Mouse (Mus musculus) embryonic facial prominence, embryonic 11.5 days (tissue): Measurements from ENCODE around the gene Gnao1. TPM values are rescaled to one million over a fixed set of nuclear protein-coding genes. Genes with fewer than 3 reads are reported as not detected.
A peak's percentile ranks its signal among the peaks of the same experiment; 100 is the strongest.

Source experiments
- ATAC-seq: fragments of 200-750 bp; cut with Nextera tagmentation; replicated peaks from 2 replicates; pipeline ENCODE4 v1.8.0; 2017; ENCODE audit warnings: low read depth; ENCODE audit not compliant: insufficient number of reproducible peaks, low FRiP score, low TSS enrichment
- DNase-seq: peaks from one replicate; pipeline ENCODE4 v3.0.0-alpha.2; 2015; ENCODE audit warnings: low spot score
- H3K27ac ChIP-seq: fragments of 300-500 bp; sonication (generic); replicated peaks from 2 replicates; pipeline ENCODE4 v1.5.1; 2014; ENCODE audit warnings: mild to moderate bottlenecking, low read depth, low read length, control low read depth
- H3K27me3 ChIP-seq: fragments of 300-500 bp; sonication (generic); 2 replicates; pipeline ENCODE4 v1.6.1; 2014; ENCODE audit warnings: mild to moderate bottlenecking, low read length, moderate library complexity, mixed read lengths; ENCODE audit not compliant: control insufficient read depth, insufficient read depth
- H3K36me3 ChIP-seq: fragments of 300-500 bp; sonication (generic); replicated peaks from 2 replicates; pipeline ENCODE4 v1.6.1; 2014; ENCODE audit warnings: low read depth, mild to moderate bottlenecking, low read length, moderate library complexity, mixed read lengths; ENCODE audit not compliant: control insufficient read depth, insufficient read depth
- H3K4me1 ChIP-seq: fragments of 300-500 bp; sonication (generic); 2 replicates; pipeline ENCODE4 v1.6.1; 2014; ENCODE audit warnings: low read length, mixed read lengths; ENCODE audit not compliant: control insufficient read depth, insufficient read depth
- H3K4me2 ChIP-seq: fragments of 300-500 bp; sonication (generic); 2 replicates; pipeline ENCODE4 v1.6.1; 2014; ENCODE audit warnings: low read depth, mild to moderate bottlenecking, control low read depth, low read length, moderate library complexity
- H3K4me3 ChIP-seq: fragments of 300-500 bp; sonication (generic); 2 replicates; pipeline ENCODE4 v1.5.1; 2014; ENCODE audit warnings: low read depth, low read length, control low read depth
- H3K9ac ChIP-seq: fragments of 300-500 bp; sonication (generic); replicated peaks from 2 replicates; pipeline ENCODE4 v1.6.1; 2014; ENCODE audit warnings: mild to moderate bottlenecking, control low read depth, low read length
- H3K9me3 ChIP-seq: fragments of 300-500 bp; sonication (generic); replicated peaks from 2 replicates; pipeline ENCODE4 v1.6.1; 2016; ENCODE audit warnings: mild to moderate bottlenecking, low read length, inconsistent platforms, mixed read lengths; ENCODE audit not compliant: control insufficient read depth
- WGBS: fragments of 180-500 bp; shearing (Covaris S2); extraction: QIAGEN DNeasy Blood & Tissue Kit; methylation state at CpG from one replicate; pipeline ENCODE4 v1.1.7; 2014; 5-methylcytosine and 5-hydroxymethylcytosine counted together
- polyA plus RNA-seq: library from polyadenylated mRNA; unstranded; fragments of >200 nt; fragmentation: Nextera tagmentation; extraction: Ambion mirVana; gene quantifications from 2 replicates; pipeline ENCODE4 v1.2.1, GENCODE M21; 2014

Gnao1 gene
- polyA plus RNA-seq, 1 experiment from 2014 or later: 11.5 TPM

DNA sequence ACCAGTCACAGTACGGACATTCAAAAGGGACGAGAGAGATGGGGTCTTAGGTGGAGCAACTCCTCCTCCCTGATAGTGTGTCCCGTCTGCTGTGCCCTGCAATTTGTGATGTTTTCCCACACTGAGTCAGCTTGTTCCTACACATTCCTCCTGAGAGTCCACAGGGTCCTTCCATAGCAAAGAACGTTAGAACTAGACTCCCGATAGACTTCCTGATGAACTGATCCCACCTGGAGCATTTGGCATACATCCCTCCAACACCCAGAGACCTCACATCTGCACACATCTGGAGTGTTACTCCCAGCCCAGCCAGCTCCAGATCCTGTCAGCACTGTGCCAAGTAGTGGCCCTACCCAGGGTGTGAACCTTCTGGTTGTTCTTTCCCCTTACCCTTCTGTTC lies 76.4 kb downstream of the Gnao1 start:
- 72% methylated on average over 5 of the region's 5 CpGs for WGBS
- Histone ChIP-seq H3K4me3 (no peak overlapping the region), H3K4me2 (no peak overlapping the region), H3K27me3 (no peaks in the 10 kb centered on the region), H3K9me3 (no peaks in the 10 kb centered on the region), H3K27ac (no peak overlapping the region), H3K36me3 (no peaks in the 10 kb centered on the region), H3K9ac (no peak overlapping the region), H3K4me1 (no peaks in the 10 kb centered on the region)
- ATAC-seq (no peak), DNase-seq (no peak)

GRCm38 (mm10) chr8:93888150-93888676 lies 78.4 kb downstream of the Gnao1 start:
- Histone ChIP-seq H3K9me3 (no peaks in the 10 kb centered on the region), H3K27me3 (no peaks in the 10 kb centered on the region), H3K4me2 (no peak overlapping the region), H3K36me3 (no peaks in the 10 kb centered on the region), H3K4me3 (no peak overlapping the region), H3K27ac (no peak overlapping the region), H3K9ac (no peak overlapping the region), H3K4me1 (no peaks in the 10 kb centered on the region)
- ATAC-seq (no peak), DNase-seq (no peak)
- WGBS: 66% methylated on average over 4 of the region's 4 CpGs

DNA sequence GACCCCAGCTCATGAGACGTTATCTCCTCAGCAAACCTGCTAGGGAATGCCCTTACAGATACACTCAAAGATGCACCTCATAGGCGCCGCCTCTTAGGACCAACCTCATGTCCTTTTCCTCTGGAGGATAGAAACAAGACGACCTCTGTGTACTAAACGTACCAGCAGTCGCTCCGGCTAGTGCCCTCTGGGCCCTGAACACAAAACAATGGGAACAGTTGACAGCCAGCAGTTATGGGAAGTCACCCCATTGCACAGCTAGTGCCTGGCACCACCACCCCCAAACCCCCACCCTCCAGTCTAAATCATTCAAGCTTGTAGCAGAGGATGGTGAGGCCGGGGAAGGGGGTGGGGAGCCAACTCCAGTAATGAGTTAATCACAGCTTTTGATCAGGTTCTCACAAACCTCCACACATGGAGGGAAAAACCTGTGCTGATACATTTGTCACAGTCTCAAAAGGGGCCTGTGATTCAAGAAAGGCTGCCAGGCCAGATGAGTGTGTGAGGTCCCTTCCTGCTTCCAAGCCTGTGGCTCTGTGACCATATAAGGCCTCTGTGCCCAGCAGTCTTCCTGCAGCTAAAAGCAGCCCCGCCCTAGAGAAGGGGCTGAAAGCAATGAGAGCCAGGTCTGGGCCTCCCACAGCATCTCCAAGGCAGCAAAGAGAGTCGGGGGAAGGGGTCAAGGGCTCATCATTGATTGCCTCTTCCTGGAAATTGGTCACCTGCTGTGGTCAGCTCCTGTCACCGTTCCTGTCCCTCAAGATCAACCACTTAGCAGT lies 79.1 kb downstream of the Gnao1 start:
- Histone ChIP-seq H3K9me3 (no peaks in the 10 kb centered on the region), H3K4me1 (no peaks in the 10 kb centered on the region), H3K27me3 (no peaks in the 10 kb centered on the region), H3K27ac (no peak overlapping the region), H3K4me2 (no peak overlapping the region), H3K4me3 (no peak overlapping the region), H3K9ac (no peak overlapping the region), H3K36me3 (no peaks in the 10 kb centered on the region)
- ATAC-seq (0 out of 2 replicates have a peak, but pooled peaks have one; percentile 52), DNase-seq (no peak)
- 48% methylated on average over 11 of the region's 11 CpGs for WGBS

DNA sequence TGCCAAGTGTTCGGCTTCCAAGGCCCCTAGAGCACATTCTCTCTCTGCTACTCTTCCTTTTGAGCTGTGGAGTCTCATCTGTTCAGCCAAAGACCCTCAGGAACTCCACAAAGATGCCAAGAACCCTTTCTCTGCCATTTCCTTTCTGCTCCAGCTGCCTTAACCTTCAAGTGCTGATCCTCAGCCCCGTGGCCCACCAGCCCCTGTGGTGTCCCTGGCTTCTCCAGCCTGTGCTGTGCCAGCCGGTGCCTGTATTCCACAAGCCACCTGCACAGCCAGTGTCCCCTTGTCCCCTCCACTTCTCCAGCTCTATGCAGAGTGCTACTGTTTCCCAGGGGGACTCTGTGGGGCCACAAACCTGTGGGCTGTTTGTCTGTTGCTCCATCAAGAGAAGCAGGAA lies 83.8 kb downstream of the Gnao1 start:
- H3K36me3 ChIP-seq: no peaks in the 10 kb centered on the region
- H3K9me3 ChIP-seq: no peaks in the 10 kb centered on the region
- no peaks in the 10 kb centered on the region for H3K4me1 ChIP-seq
- H3K27ac ChIP-seq: no peak overlapping the region
- H3K4me3 ChIP-seq: no peak overlapping the region
- H3K27me3 ChIP-seq: no peaks in the 10 kb centered on the region
- no peak overlapping the region for H3K4me2 ChIP-seq
- DNase-seq (no peak), ATAC-seq (no peak)
- 87% methylated on average over 3 of the region's 3 CpGs for WGBS
- no peak overlapping the region for H3K9ac ChIP-seq

DNA sequence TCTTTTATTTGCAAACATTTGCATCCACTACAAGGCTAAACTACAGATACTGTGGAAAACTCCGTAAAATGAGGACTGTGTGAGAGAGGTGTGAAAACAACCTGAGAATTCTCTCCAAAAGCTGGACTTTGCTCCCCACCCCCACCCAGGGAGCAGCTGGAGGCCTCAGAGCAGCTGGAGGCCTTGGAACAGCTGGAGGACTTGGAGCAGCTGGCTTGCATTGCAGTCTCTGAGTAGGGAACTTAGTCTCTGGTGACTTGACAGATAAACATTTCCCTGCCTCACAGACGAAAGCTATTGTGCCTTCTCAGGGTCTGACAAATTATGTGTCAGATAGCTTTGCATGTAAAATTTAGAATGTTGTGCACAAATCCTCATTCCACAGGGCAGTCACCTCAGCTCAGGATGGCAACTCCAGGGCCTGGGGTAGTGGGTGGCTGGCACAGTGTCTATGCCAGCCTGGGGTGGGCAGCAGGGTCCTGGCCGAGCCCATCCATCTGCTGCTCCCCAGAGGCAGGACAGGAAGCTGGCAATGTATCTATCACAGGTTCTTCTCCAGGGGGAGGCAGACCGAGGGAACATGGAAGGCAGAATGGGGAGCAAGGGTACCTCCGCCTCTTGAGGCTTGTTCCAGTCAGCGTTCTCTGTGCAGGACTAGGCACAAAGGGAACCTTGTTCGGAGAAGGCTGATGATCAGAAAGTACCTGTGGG lies 87.2 kb downstream of the Gnao1 start:
- no peaks in the 10 kb centered on the region for H3K36me3 ChIP-seq
- H3K27me3 ChIP-seq: no peaks in the 10 kb centered on the region
- DNase-seq (no peak), ATAC-seq (no peak)
- no peaks in the 10 kb centered on the region for H3K4me1 ChIP-seq
- H3K27ac ChIP-seq: no peak overlapping the region
- H3K9ac ChIP-seq: no peak overlapping the region
- no peak overlapping the region for H3K4me2 ChIP-seq
- 81% methylated on average over 7 of the region's 7 CpGs for WGBS
- no peaks in the 10 kb centered on the region for H3K9me3 ChIP-seq
- no peak overlapping the region for H3K4me3 ChIP-seq

DNA sequence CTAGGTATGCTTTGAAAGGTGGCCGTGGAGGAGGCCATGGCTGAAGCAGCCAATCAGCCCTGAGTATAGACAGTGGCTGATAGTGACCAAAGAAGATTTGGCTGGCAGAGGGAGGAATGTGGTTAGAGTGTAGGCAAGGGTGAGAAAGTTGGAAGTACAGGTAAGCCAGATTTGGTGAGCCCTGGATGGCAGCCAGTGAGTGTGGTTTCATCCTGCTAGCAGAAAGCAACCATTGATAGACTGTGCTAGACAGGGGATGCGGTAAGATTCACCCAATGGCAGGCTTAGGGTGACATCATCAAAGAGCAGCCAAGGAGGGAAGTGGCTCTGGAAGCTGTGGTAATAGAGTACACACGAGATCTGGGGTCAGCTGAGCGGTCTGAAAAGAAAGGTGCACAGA lies 88.8 kb downstream of the Gnao1 start:
- H3K9ac ChIP-seq: no peak overlapping the region
- H3K4me1 ChIP-seq: no peaks in the 10 kb centered on the region
- H3K36me3 ChIP-seq: no peaks in the 10 kb centered on the region
- no peak overlapping the region for H3K27ac ChIP-seq
- H3K4me3 ChIP-seq: no peak overlapping the region
- DNase-seq: no peak
- 86% methylated on average over 4 of the region's 4 CpGs for WGBS
- H3K9me3 ChIP-seq: no peaks in the 10 kb centered on the region
- no peak overlapping the region for H3K4me2 ChIP-seq
- ATAC-seq: no peak
- no peaks in the 10 kb centered on the region for H3K27me3 ChIP-seq

- H3K9ac ChIP-seq: no peak overlapping the region
- no peak overlapping the region for H3K4me3 ChIP-seq
- WGBS: 78% methylated on average over 3 of the region's 3 CpGs
- no peaks in the 10 kb centered on the region for H3K36me3 ChIP-seq
- H3K9me3 ChIP-seq: no peaks in the 10 kb centered on the region
- no peak for DNase-seq
- no peak overlapping the region for H3K27ac ChIP-seq
- H3K4me2 ChIP-seq: no peak overlapping the region
- H3K4me1 ChIP-seq: no peaks in the 10 kb centered on the region
- no peak for ATAC-seq
- no peaks in the 10 kb centered on the region for H3K27me3 ChIP-seq
These were observed 92.3 kb downstream of the Gnao1 start for GRCm38 (mm10) chr8:93902040-93902439.

DNA sequence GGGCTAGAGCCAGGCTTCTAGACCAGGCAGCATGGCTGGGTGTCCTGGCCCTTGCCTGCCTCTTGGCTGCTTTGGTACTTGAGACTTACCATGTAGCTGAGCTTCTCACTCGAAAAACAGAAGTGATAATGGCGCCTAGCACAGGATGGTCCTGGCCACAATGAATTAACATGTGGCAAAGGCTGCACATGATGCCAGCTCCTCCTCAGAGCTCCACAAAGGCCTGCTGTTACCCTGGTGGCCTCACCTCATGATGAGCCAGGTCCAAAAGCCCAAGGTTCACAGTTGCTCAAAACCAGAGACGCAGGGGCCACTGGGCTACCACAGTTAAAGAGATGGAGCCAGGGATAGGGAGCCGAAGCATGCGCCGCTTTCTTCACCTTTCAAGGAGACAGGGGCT lies 97.2 kb downstream of the Gnao1 start:
- Histone ChIP-seq H3K36me3 (no peaks in the 10 kb centered on the region), H3K4me1 (no peaks in the 10 kb centered on the region), H3K9me3 (no peaks in the 10 kb centered on the region), H3K9ac (no peak overlapping the region), H3K4me2 (no peak overlapping the region), H3K27me3 (no peaks in the 10 kb centered on the region), H3K4me3 (no peak overlapping the region), H3K27ac (no peak overlapping the region)
- DNase-seq (no peak), ATAC-seq (no peak)
- WGBS: 92% methylated on average over 6 of the region's 6 CpGs
